Mouse (Mus musculus): ENCODE measurements around the gene Wdr47. TPM values are rescaled to one million over a fixed set of nuclear protein-coding genes. Genes with fewer than 3 reads are reported as not detected.
"Not testable (repeated sequence)": the region's sequence is repeated elsewhere in the genome, so short reads cannot be mapped to it uniquely, and the experiment has no call there.

Gene Wdr47
- polyA plus RNA-seq, 1 experiment from 2014 or later, result 11.3 TPM

- Histone ChIP-seq H3K36me3 (replicated peaks) (peaks cover 12% of the 10 kb centered on the region), H3K4me1 (peaks cover 11% of the 10 kb centered on the region)
- not testable (repeated sequence) for H3K27me3 ChIP-seq (replicated peaks; ENCODE audit: low read depth, poor library complexity, severe bottlenecking); H3K4me3 ChIP-seq; H3K27ac ChIP-seq (replicated peaks); H3K9me3 ChIP-seq; DNase-seq (ENCODE audit: low spot score)
- WGBS, result 36% methylated on average over 5 of the region's 5 CpGs
These were observed 56.6 kb downstream of the Wdr47 start for GRCm38 (mm10) chr3:108647681-108648080.

DNA sequence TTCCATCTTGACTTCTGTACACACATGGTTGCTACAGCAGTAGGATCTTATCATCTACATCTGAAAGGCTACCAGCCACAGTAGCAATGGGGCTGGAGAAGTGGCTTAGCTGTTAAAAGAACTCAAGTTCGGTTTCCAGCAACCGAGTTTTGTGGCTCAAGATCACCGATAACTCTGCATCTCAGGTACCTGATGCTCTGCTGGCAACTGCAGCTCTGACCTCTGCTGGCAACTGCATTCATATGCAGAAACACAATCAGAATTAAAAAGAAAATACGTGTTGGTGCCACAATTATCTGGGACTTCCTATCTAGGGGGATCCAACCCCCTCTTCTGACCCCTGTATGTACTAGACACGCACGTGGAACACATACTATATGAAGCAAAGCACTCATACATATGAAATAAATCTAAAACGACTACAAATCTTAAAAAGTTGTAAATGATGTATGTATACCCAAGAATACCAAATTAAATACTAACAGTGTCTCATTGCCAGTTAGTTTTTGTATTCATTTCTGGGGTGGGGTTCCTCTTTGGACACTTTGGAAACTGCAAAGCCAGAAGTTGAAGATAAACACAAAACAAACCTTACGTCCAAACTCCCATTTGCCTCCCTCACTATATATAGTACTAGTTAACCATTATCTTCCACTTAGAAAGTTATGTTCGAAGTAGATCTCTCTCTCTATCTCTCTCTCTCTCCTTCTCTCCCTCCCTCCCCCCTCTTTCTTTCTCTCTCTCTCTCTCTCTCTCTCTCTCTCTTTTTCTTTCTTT lies 62.0 kb downstream of the Wdr47 start:
- H3K27me3 ChIP-seq (replicated peaks; ENCODE audit: low read depth, poor library complexity, severe bottlenecking), result no peaks in the 10 kb centered on the region
- WGBS, result 26% methylated on average over 9 of the region's 9 CpGs
- no peak overlapping the region; the same call in 1 of the 2 replicates for H3K27ac ChIP-seq (replicated peaks)
- no peak for DNase-seq (ENCODE audit: low spot score)
- peaks cover 21% of the 10 kb centered on the region for H3K4me1 ChIP-seq
- H3K9me3 ChIP-seq, result no peaks in the 10 kb centered on the region
- H3K36me3 ChIP-seq (replicated peaks), result peaks cover 4% of the 10 kb centered on the region; the same call in 1 of the 2 replicates
- H3K4me3 ChIP-seq, result peak overlapping the region; percentile 88

- Histone ChIP-seq H3K36me3 (replicated peaks) (peaks cover 12% of the 10 kb centered on the region), H3K27me3 (replicated peaks; ENCODE audit: low read depth, poor library complexity, severe bottlenecking) (no peaks in the 10 kb centered on the region), H3K4me3 (peak within 1 kb of the TSS; percentile 88), H3K27ac (replicated peaks) (peak within 1 kb of the TSS; percentile 94), H3K4me1 (peaks cover 21% of the 10 kb centered on the region), H3K9me3 (no peaks in the 10 kb centered on the region)
- under 1% methylated on average over 57 of the region's 57 CpGs for WGBS
- DNase-seq (ENCODE audit: low spot score), result peak; percentile 98
These were observed 62.8 kb downstream of the Wdr47 start, which contains the start of gene Clcc1 for GRCm38 (mm10) chr3:108653710-108654379. Clcc1 (plus strand) TSS chr3:108653913.

DNA sequence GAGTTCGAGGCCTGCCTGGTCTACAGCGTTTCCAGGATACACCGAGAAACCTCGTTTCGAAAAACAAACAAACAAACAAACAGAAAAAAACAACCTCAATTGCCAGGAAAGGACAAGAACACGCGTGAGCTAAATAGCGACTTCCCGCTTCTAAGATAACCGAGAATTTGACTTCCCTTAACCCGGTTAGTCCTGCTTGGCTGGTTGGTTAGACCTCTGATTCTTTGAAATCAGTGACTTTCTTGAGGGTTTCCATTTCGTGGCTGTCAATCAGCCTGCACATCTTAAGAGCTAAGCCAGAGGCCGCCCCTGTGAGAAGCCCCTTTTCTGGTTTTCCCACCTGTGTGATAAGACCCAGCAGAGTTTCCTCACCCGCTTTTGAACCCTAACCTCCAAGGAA lies 63.5 kb downstream of the Wdr47 start:
- Histone ChIP-seq H3K27ac (replicated peaks) (peak overlapping the region; percentile 94), H3K4me1 (peaks cover 21% of the 10 kb centered on the region), H3K4me3 (peak overlapping the region; percentile 88), H3K9me3 (no peaks in the 10 kb centered on the region), H3K27me3 (replicated peaks; ENCODE audit: low read depth, poor library complexity, severe bottlenecking) (no peaks in the 10 kb centered on the region), H3K36me3 (replicated peaks) (peaks cover 19% of the 10 kb centered on the region)
- WGBS, result 29% methylated on average over 14 of the region's 14 CpGs
- peak; percentile 20 for DNase-seq (ENCODE audit: low spot score)

GRCm38 (mm10) chr3:108655486-108655885 lies 64.4 kb downstream of the Wdr47 start:
- DNase-seq (ENCODE audit: low spot score), result no peak
- Histone ChIP-seq H3K27ac (replicated peaks) (no peak overlapping the region), H3K9me3 (no peaks in the 10 kb centered on the region), H3K36me3 (replicated peaks) (peaks cover 28% of the 10 kb centered on the region), H3K4me3 (peak overlapping the region; percentile 88; the same call in 1 of the 2 replicates), H3K27me3 (replicated peaks; ENCODE audit: low read depth, poor library complexity, severe bottlenecking) (no peaks in the 10 kb centered on the region), H3K4me1 (peaks cover 21% of the 10 kb centered on the region)
- 86% methylated on average over 7 of the region's 7 CpGs for WGBS

GRCm38 (mm10) chr3:108658612-108659011 lies 67.5 kb downstream of the Wdr47 start:
- no peak for DNase-seq (ENCODE audit: low spot score)
- Histone ChIP-seq H3K4me3 (no peak overlapping the region), H3K27ac (replicated peaks) (no peak overlapping the region), H3K36me3 (replicated peaks) (peaks cover 57% of the 10 kb centered on the region), H3K27me3 (replicated peaks; ENCODE audit: low read depth, poor library complexity, severe bottlenecking) (no peaks in the 10 kb centered on the region), H3K9me3 (no peaks in the 10 kb centered on the region; the same call in 1 of the 2 replicates), H3K4me1 (peaks cover 11% of the 10 kb centered on the region)
- WGBS, result 95% methylated on average over 9 of the region's 9 CpGs

GRCm38 (mm10) chr3:108660941-108661340 lies 69.9 kb downstream of the Wdr47 start:
- Histone ChIP-seq H3K4me1 (no peaks in the 10 kb centered on the region), H3K27me3 (replicated peaks; ENCODE audit: low read depth, poor library complexity, severe bottlenecking) (no peaks in the 10 kb centered on the region), H3K36me3 (replicated peaks) (peaks cover 81% of the 10 kb centered on the region), H3K4me3 (no peak overlapping the region), H3K27ac (replicated peaks) (no peak overlapping the region), H3K9me3 (no peaks in the 10 kb centered on the region; the same call in 1 of the 2 replicates)
- WGBS, result 74% methylated on average over 1 of the region's 1 CpGs
- no peak for DNase-seq (ENCODE audit: low spot score)

DNA sequence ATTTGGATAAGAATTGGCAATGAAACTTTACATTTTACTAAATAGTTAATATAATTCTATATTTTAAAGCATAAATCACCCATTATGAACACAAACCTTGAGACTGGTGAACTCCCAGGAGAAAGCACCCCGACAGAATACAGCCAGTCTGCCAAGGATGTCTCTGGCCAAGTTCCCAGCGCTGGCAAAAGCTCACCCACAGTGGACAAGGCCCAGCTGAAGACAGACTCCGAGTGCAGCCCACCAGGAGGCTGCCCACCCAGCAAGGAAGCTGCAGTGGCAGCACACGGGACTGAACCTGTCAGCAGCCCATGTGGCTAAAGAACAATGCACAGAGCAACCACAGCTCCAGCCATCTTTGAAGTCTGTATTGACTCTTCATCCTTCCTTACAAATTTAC lies 85.5 kb downstream of the Wdr47 start:
- 87% methylated on average over 4 of the region's 4 CpGs for WGBS

DNA sequence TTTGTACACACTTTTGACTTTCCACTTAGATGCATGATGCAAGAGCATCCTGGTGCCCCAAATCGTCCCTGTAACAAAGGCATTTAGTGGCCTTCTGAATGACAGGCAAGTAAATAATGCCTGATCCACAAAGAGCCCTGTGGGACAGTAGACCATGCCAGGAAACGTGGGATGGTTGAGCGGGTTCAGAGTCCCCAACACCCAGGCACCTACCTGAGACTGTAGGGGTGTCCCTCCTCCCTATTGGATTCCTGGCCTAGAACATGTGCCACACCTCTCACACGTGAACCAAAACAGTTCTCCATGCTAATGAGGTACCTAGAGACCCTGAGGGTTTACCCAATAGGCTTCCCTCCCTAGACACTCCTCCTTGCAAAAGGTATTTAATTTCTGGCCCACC lies 89.9 kb downstream of the Wdr47 start:
- Histone ChIP-seq H3K4me3 (no peak overlapping the region), H3K9me3 (no peaks in the 10 kb centered on the region), H3K27me3 (replicated peaks; ENCODE audit: low read depth, poor library complexity, severe bottlenecking) (no peaks in the 10 kb centered on the region), H3K4me1 (no peaks in the 10 kb centered on the region), H3K27ac (replicated peaks) (no peak overlapping the region), H3K36me3 (replicated peaks) (peaks cover 98% of the 10 kb centered on the region)
- WGBS, result 87% methylated on average over 4 of the region's 4 CpGs
- no peak for DNase-seq (ENCODE audit: low spot score)

More for the DNA sequence above, 85.5 kb downstream of the Wdr47 start:
- DNase-seq (ENCODE audit: low spot score), result no peak
- H3K4me1 ChIP-seq, result no peaks in the 10 kb centered on the region
- no peaks in the 10 kb centered on the region for H3K27me3 ChIP-seq (replicated peaks; ENCODE audit: low read depth, poor library complexity, severe bottlenecking)
- no peaks in the 10 kb centered on the region for H3K9me3 ChIP-seq
- no peak overlapping the region for H3K27ac ChIP-seq (replicated peaks)
- peaks cover 100% of the 10 kb centered on the region for H3K36me3 ChIP-seq (replicated peaks)
- no peak overlapping the region for H3K4me3 ChIP-seq

DNA sequence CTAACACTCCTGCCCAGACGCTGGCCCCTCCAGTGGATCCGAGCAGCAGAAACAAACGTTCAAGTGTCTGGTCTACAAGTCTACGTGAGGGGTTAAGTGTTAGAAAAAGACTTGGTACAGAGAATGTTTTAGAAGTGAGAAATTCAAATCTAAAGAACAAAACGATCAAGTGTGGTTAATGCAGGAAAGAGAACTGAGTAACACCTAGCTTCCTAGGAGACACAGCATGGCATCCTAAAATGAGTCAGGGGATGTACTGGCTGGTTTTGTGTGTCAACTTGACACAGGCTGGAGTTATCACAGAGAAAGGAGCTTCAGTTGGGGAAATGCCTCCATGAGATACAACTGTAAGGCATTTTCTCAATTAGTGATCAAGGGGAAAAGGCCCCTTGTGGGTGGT lies 92.5 kb downstream of the Wdr47 start:
- peaks cover 97% of the 10 kb centered on the region for H3K36me3 ChIP-seq (replicated peaks)
- not testable (repeated sequence) for H3K4me1 ChIP-seq

DNA sequence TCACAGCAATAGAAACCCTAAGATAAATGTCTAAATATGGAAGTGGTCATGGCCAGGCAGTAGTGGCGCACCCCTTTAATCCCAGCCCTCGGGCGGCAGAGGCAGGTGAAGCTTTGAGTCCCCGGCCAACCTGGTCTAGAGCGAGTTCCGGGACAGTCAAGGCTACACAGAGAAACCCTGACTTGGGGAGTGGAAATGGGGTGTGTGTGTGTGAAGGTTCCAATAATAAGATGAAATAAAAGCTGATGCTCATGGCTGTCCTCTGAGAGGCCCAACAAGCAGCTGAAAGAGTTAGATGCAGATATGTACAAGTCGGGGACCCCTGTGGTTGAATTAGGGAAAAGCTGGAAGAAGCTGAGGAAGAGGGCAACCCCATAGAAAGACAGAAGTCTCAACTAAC lies 94.6 kb downstream of the Wdr47 start:
- no peaks in the 10 kb centered on the region for H3K27me3 ChIP-seq (replicated peaks; ENCODE audit: low read depth, poor library complexity, severe bottlenecking)
- no peaks in the 10 kb centered on the region for H3K9me3 ChIP-seq
- H3K4me1 ChIP-seq, result no peaks in the 10 kb centered on the region
- H3K36me3 ChIP-seq (replicated peaks), result peaks cover 97% of the 10 kb centered on the region
- DNase-seq (ENCODE audit: low spot score), result no peak
- WGBS, result 97% methylated on average over 7 of the region's 7 CpGs
- H3K4me3 ChIP-seq, result no peak overlapping the region
- no peak overlapping the region for H3K27ac ChIP-seq (replicated peaks)

More for the DNA sequence above, 92.5 kb downstream of the Wdr47 start:
- H3K9me3 ChIP-seq; DNase-seq (ENCODE audit: low spot score); H3K4me3 ChIP-seq; H3K27ac ChIP-seq (replicated peaks); H3K27me3 ChIP-seq (replicated peaks; ENCODE audit: low read depth, poor library complexity, severe bottlenecking): not testable (repeated sequence)
- WGBS, result 92% methylated on average over 5 of the region's 5 CpGs

GRCm38 (mm10) chr3:108689015-108689441 lies 97.9 kb downstream of the Wdr47 start:
- Histone ChIP-seq H3K36me3 (replicated peaks) (peaks cover 77% of the 10 kb centered on the region), H3K27me3 (replicated peaks; ENCODE audit: low read depth, poor library complexity, severe bottlenecking) (no peaks in the 10 kb centered on the region), H3K4me1 (no peaks in the 10 kb centered on the region), H3K27ac (replicated peaks) (0 out of 2 replicates have a peak overlapping the region, but pooled peaks have one; percentile 24), H3K4me3 (no peak overlapping the region), H3K9me3 (no peaks in the 10 kb centered on the region)
- no peak for DNase-seq (ENCODE audit: low spot score)
- 83% methylated on average over 6 of the region's 6 CpGs for WGBS

Data from embryonic facial prominence, embryonic 10.5 days (tissue).